Mouse (Mus musculus): ENCODE data around the gene Tk1. TPM values are rescaled to one million over a fixed set of nuclear protein-coding genes. Genes with fewer than 3 reads are reported as not detected.

The Tk1 gene
- total RNA-seq, 4 experiments from 2014 or later: 0.78 to 3.2 (median 2.3) TPM

DNA sequence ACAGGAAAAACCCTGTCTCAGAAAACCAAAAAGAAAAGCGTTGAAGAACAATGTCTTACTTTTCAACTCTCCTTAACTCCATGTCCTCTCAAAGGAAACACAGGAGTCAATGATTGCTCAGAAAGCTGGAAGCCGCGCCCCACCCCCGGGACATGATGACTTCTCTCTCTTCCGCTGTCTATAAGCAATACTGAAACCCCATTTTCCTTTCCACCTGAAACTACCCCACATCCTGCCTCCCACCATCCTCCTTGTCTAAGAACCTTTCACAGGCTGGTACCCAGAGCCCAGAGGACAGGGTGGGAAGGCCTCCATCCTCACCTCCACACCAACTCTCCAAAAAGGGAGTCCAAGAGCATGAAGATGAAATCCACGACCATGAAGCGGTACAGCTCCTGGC lies 53.5 kb downstream of the Tk1 start:
- DNase-seq (ENCODE audit: low spot score): no peak

DNA sequence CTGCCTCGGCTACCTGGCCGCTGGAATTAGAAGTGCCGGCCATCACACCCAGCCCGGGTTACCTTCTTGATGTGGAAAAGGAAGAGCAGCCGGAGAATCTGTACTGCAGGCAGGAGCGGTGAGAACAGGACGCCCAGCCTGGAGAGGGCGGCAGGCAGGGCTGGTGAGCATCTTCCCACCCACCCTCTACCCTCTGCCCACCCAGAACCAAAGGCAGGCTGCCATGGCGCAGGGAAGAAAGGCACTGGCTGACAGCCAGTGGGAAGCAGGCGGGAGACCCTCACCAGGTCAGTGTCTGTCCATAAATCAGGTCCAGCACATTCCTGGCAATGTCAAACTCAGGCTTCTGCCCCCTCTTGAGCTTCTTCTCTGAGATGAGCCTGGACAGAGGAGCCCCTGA lies 55.5 kb downstream of the Tk1 start:
- no peak for DNase-seq (ENCODE audit: low spot score)

DNA sequence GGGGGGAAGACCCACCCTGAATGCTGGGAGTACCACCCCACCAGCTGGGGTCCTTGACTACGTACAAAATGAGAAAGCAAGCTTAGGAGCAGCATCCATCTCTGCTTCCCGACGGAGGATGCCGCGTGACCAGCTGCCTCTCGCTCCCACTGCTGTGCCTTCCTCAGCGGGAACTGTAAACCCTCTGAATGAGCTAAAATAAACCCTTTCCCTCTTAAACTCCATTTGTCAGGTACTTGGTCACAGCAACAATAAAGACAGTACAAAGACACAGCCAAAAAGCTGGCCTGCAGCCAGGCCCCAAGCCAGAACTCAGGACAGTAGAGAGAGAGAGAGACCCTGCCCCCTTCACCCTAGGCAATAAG lies 56.2 kb downstream of the Tk1 start:
- no peak for DNase-seq (ENCODE audit: low spot score)

DNA sequence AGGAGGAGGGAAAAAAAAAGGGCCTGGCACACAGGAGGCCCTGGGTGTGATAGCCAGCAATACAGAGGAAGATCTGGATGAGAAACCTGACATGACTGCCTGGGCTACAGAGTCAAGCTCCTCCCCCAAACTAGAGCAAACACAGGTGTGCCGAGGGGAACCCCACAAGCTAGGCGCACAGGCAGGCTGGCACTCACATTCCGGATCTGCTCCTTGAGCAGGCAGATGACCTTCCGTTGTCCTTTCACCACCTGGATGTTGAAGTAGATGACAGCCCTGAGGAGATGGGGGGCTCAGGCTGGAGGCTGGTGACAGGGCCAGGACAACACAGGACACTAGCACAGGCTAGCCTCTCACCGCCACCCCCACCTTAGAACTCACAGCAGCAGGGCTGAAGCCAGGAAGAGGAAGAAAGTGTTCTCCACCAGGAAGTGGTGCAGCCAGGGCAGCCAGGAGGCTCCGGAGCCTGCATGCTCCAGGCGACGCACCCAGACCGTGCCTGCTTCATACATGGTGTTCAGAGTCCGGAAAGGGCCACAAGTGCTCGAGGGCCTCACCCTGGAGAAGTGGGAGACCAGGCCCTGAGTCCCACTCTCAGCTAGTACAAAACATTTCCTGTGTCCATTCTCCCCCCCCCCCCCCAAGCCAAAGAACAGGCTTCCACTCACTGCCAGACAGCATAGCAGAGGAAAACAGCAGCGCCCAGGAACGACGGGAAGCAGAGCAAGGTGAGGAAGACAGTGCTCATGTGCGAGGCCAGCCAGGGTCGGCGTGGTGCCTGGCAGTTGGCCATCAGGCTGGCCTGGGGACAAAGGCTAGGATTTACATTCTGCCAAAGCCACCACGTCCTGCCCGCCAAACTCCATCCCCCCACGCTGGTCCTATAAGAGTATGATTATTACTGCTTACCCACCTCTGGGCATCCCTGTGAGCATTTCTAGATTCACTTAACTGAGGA lies 56.9 kb downstream of the Tk1 start:
- DNase-seq (ENCODE audit: low spot score): no peak

DNA sequence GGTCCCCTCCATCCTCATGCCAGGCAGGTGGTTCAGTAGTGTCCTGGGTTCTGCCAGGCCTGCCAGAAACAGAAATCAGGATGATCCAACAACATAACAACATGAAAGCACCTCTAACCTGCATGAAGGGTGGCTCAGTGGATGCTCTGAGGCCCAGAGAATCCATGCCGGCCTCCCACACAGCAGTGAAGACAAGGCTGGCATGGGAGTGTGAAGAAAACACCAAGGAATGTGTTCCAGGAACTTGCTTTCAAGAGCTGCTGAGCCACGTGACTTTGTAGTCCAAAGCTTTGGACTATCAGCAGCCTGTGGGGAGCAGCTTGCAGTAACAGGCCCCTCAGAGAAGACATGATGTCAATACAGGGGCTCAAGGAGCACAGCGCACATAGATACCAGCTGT lies 59.6 kb downstream of the Tk1 start:
- no peak for DNase-seq (ENCODE audit: low spot score)

Other genes starting within 250 kb of the Tk1 start
- 10 to 100 TPM; 27.0 to 32.1 (median 29.7) TPM for gene Tnrc6c, start 171.8 kb downstream of the Tk1 start, total RNA-seq (2022)
- gene Tmc8, start 44.0 kb downstream of the Tk1 start, total RNA-seq (2022): 1 to 10 TPM; 2.3 to 4.4 (median 3.6) TPM
- 10 to 100 TPM; 11.7 to 14.6 (median 12.8) TPM for gene Tmc6, start 43.9 kb downstream of the Tk1 start, total RNA-seq (2022)
- gene 6030468B19Rik, start 28.4 kb downstream of the Tk1 start, total RNA-seq (2022): not detected
- gene Gm20708, start 16.4 kb downstream of the Tk1 start, total RNA-seq (2022): 1 to 10 TPM in 2 of 4 experiments, under 1 TPM in 1, not detected in 1; 0.63 to 1.3 (median 1.2) TPM
- 100 to 1,000 TPM; 123 to 137 (median 131) TPM for gene Syngr2, start 16.4 kb downstream of the Tk1 start, total RNA-seq (2022)
- 1 to 10 TPM; 2.3 to 6.0 (median 4.9) TPM for gene Afmid, start 168 bp downstream of the Tk1 start, total RNA-seq (2022)
- under 1 TPM; 0.25 to 0.87 (median 0.67) TPM for gene Birc5, start 23.2 kb upstream of the Tk1 start, total RNA-seq (2022)
- not detected for gene Tmem235, start 34.7 kb upstream of the Tk1 start, total RNA-seq (2022)
- gene Tha1, start 47.4 kb upstream of the Tk1 start, total RNA-seq (2022): 10 to 100 TPM in 3 of 4 experiments, 1 to 10 TPM in 1; 9.0 to 11.3 (median 10.3) TPM
- 1 to 10 TPM; 3.8 to 6.2 (median 4.7) TPM for gene Socs3, start 144.0 kb upstream of the Tk1 start, total RNA-seq (2022)
- gene Pgs1, start 160.2 kb upstream of the Tk1 start, total RNA-seq (2022): 10 to 100 TPM; 16.4 to 20.6 (median 19.2) TPM

All from heart, adult 8-10 months (tissue).